Mouse (Mus musculus): ENCODE measurements around the gene Fibcd1. TPM values are rescaled to one million over a fixed set of nuclear protein-coding genes. Genes with fewer than 3 reads are reported as not detected.

Fibcd1 gene
- polyA plus RNA-seq, 1 experiment, result 0.13 TPM

- Histone ChIP-seq H3K4me2 (ENCODE audit: low read depth) (peak overlapping the region; percentile 57), H3K4me3 (no peak overlapping the region), H3K27me3 (ENCODE audit: control insufficient read depth, insufficient read depth, insufficient read length) (no peaks in the 10 kb centered on the region), H3K79me2 (ENCODE audit: control insufficient read depth, insufficient read depth) (no peaks in the 10 kb centered on the region), H3ac (ENCODE audit: control insufficient read depth, insufficient read length) (no peak overlapping the region), H3K36me3 (ENCODE audit: control insufficient read depth, insufficient read depth) (no peaks in the 10 kb centered on the region)
- TF ChIP-seq CEBPB (IDR thresholded peaks at IDR 0.05; ENCODE audit: insufficient read depth, poor library complexity, severe bottlenecking), result no peak
- TF ChIP-seq REST (IDR thresholded peaks at IDR 0.05; ENCODE audit: insufficient read depth, insufficient read length), result no peak
- no peak for TF ChIP-seq MYOG (IDR thresholded peaks at IDR 0.05; ENCODE audit: control insufficient read depth in 1 of 3, insufficient read depth in 1 of 3, insufficient read length in 2 of 3, low read depth in 2 of 3)
- no peak for TF ChIP-seq E2F4 (IDR thresholded peaks at IDR 0.05; ENCODE audit: insufficient read depth)
- no peak for TF ChIP-seq MAX (IDR thresholded peaks at IDR 0.05; ENCODE audit: low read depth)
These were observed 23.1 kb downstream of the Fibcd1 start for GRCm38 (mm10) chr2:31822524-31823371.

GRCm38 (mm10) chr2:31815367-31815766 lies 30.4 kb downstream of the Fibcd1 start:
- no peak overlapping the region for H3K4me2 ChIP-seq (ENCODE audit: low read depth)

GRCm38 (mm10) chr2:31814699-31815098 lies 31.1 kb downstream of the Fibcd1 start:
- no peak for TF ChIP-seq USF1 (IDR thresholded peaks at IDR 0.05; ENCODE audit: low read depth)
- no peak for TF ChIP-seq TCF12 (IDR thresholded peaks at IDR 0.05; ENCODE audit: insufficient read depth, poor library complexity, severe bottlenecking)
- TF ChIP-seq SRF (IDR thresholded peaks at IDR 0.05; ENCODE audit: control insufficient read depth, insufficient read length, low read depth), result no peak
- no peak for TF ChIP-seq TCF3 (IDR thresholded peaks at IDR 0.05; ENCODE audit: insufficient read length, low read depth)
- no peak for TF ChIP-seq MYOD1 (IDR thresholded peaks at IDR 0.05; ENCODE audit: control insufficient read depth in 1 of 3, insufficient read length in 2 of 3, low read depth in 2 of 3)
- TF ChIP-seq MAX (IDR thresholded peaks at IDR 0.05; ENCODE audit: low read depth), result no peak
- no peak for TF ChIP-seq CEBPB (IDR thresholded peaks at IDR 0.05; ENCODE audit: insufficient read depth, poor library complexity, severe bottlenecking)
- no peak for TF ChIP-seq POLR2A (IDR thresholded peaks at IDR 0.05; ENCODE audit: insufficient read length, low read depth)
- Histone ChIP-seq H3K79me2 (ENCODE audit: control insufficient read depth, insufficient read depth) (no peaks in the 10 kb centered on the region), H3K4me2 (ENCODE audit: low read depth) (no peak overlapping the region), H3K36me3 (ENCODE audit: control insufficient read depth, insufficient read depth) (no peaks in the 10 kb centered on the region), H3K4me3 (no peak overlapping the region), H3K27me3 (ENCODE audit: control insufficient read depth, insufficient read depth, insufficient read length) (no peaks in the 10 kb centered on the region), H3ac (ENCODE audit: control insufficient read depth, insufficient read length) (no peak overlapping the region)

More at GRCm38 (mm10) chr2:31815367-31815766, 30.4 kb downstream of the Fibcd1 start:
- Histone ChIP-seq H3K79me2 (ENCODE audit: control insufficient read depth, insufficient read depth) (no peaks in the 10 kb centered on the region), H3K36me3 (ENCODE audit: control insufficient read depth, insufficient read depth) (no peaks in the 10 kb centered on the region), H3K27me3 (ENCODE audit: control insufficient read depth, insufficient read depth, insufficient read length) (no peaks in the 10 kb centered on the region), H3ac (ENCODE audit: control insufficient read depth, insufficient read length) (no peak overlapping the region), H3K4me3 (no peak overlapping the region)
- TF ChIP-seq MAX (IDR thresholded peaks at IDR 0.05; ENCODE audit: low read depth) (no peak), POLR2AphosphoS2 (IDR thresholded peaks at IDR 0.05; ENCODE audit: insufficient read length, low read depth) (no peak), TCF3 (IDR thresholded peaks at IDR 0.05; ENCODE audit: insufficient read length, low read depth) (no peak), TCF12 (IDR thresholded peaks at IDR 0.05; ENCODE audit: insufficient read depth, poor library complexity, severe bottlenecking) (no peak), E2F4 (IDR thresholded peaks at IDR 0.05; ENCODE audit: insufficient read depth) (no peak), SRF (IDR thresholded peaks at IDR 0.05; ENCODE audit: control insufficient read depth, insufficient read length, low read depth) (no peak), POLR2A (IDR thresholded peaks at IDR 0.05; ENCODE audit: insufficient read length, low read depth) (no peak), MYOD1 (IDR thresholded peaks at IDR 0.05; ENCODE audit: control insufficient read depth in 1 of 3, insufficient read length in 2 of 3, low read depth in 2 of 3) (no peak), CEBPB (IDR thresholded peaks at IDR 0.05; ENCODE audit: insufficient read depth, poor library complexity, severe bottlenecking) (no peak), MYOG (IDR thresholded peaks at IDR 0.05; ENCODE audit: control insufficient read depth in 1 of 3, insufficient read depth in 1 of 3, insufficient read length in 2 of 3, low read depth in 2 of 3) (no peak)

- Histone ChIP-seq H3K36me3 (ENCODE audit: control insufficient read depth, insufficient read depth) (no peaks in the 10 kb centered on the region), H3K4me2 (ENCODE audit: low read depth) (no peak overlapping the region), H3ac (ENCODE audit: control insufficient read depth, insufficient read length) (no peak overlapping the region), H3K79me2 (ENCODE audit: control insufficient read depth, insufficient read depth) (no peaks in the 10 kb centered on the region), H3K4me3 (no peak overlapping the region), H3K27me3 (ENCODE audit: control insufficient read depth, insufficient read depth, insufficient read length) (no peaks in the 10 kb centered on the region)
- no peak for TF ChIP-seq MYOD1 (IDR thresholded peaks at IDR 0.05; ENCODE audit: control insufficient read depth in 1 of 3, insufficient read length in 2 of 3, low read depth in 2 of 3)
- TF ChIP-seq TCF12 (IDR thresholded peaks at IDR 0.05; ENCODE audit: insufficient read depth, poor library complexity, severe bottlenecking), result no peak
- TF ChIP-seq CEBPB (IDR thresholded peaks at IDR 0.05; ENCODE audit: insufficient read depth, poor library complexity, severe bottlenecking), result no peak
- TF ChIP-seq POLR2AphosphoS2 (IDR thresholded peaks at IDR 0.05; ENCODE audit: insufficient read length, low read depth), result no peak
- TF ChIP-seq MAX (IDR thresholded peaks at IDR 0.05; ENCODE audit: low read depth), result no peak
- TF ChIP-seq REST (IDR thresholded peaks at IDR 0.05; ENCODE audit: insufficient read depth, insufficient read length), result no peak
- no peak for TF ChIP-seq POLR2A (IDR thresholded peaks at IDR 0.05; ENCODE audit: insufficient read length, low read depth)
- TF ChIP-seq E2F4 (IDR thresholded peaks at IDR 0.05; ENCODE audit: insufficient read depth), result no peak
- no peak for TF ChIP-seq USF1 (IDR thresholded peaks at IDR 0.05; ENCODE audit: low read depth)
- no peak for TF ChIP-seq SRF (IDR thresholded peaks at IDR 0.05; ENCODE audit: control insufficient read depth, insufficient read length, low read depth)
- no peak for TF ChIP-seq MYOG (IDR thresholded peaks at IDR 0.05; ENCODE audit: control insufficient read depth in 1 of 3, insufficient read depth in 1 of 3, insufficient read length in 2 of 3, low read depth in 2 of 3)
- no peak for TF ChIP-seq TCF3 (IDR thresholded peaks at IDR 0.05; ENCODE audit: insufficient read length, low read depth)
These were observed 32.2 kb downstream of the Fibcd1 start for GRCm38 (mm10) chr2:31813641-31814040.
